Mouse (Mus musculus): ENCODE results near the gene Foxp1.

GRCm38 (mm10) chr6:99276297-99276653 is 246.2 kb downstream of the Foxp1 start:
- TF ChIP-seq CTCF (IDR thresholded peaks at IDR 0.05; ENCODE audit: low read depth) (no peak), EP300 (IDR thresholded peaks at IDR 0.05; ENCODE audit: low read depth) (no peak)
